Mouse (Mus musculus) G1E-ER4 (cell line): ENCODE data around the gene Lce3c. TPM values are rescaled to one million over a fixed set of nuclear protein-coding genes. Genes with fewer than 3 reads are reported as not detected.

Experiments
- GATA1 ChIP-seq: IDR thresholded peaks from one replicate; pipeline ENCODE4 v1.8.0; 2012; ENCODE audit warnings: low read length, inconsistent platforms
- polyA plus RNA-seq: library from polyadenylated mRNA; stranded (reverse); fragments of >175 nt; gene quantifications from 2 replicates; pipeline ENCODE4 v1.2.3, GENCODE M21; 2012

Gene Lce3c
- polyA plus RNA-seq: not detected in 2 replicates

- no peak for TF ChIP-seq GATA1
Measured at GRCm38 (mm10) chr3:92944186-92944585, at the start of gene Lce3c. Gene Lce3c (plus strand): TSS chr3:92944486.

DNA sequence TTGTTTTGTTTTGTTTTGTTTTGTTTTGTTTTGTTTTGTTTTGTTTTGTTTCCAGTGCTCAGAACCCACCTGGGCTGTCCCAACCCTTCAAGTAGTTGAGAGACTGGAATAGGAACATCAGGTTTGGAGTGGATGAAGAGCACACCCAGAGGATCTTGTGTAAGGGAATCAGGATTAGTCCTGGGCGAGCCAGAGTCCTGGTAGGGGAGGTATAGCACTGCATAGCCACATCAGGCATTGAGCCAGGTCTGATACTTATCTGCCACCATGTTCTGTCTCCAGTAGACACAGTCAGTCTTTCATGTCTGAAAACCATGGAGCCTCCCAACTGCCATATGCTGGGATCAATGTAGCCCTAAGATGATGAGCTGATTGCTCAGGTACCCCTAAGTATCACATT is 49.8 kb upstream of the Lce3c start:
- no peak for TF ChIP-seq GATA1

- no peak for TF ChIP-seq GATA1
Measured at GRCm38 (mm10) chr3:92902992-92903391, 41.3 kb upstream of the Lce3c start.

DNA sequence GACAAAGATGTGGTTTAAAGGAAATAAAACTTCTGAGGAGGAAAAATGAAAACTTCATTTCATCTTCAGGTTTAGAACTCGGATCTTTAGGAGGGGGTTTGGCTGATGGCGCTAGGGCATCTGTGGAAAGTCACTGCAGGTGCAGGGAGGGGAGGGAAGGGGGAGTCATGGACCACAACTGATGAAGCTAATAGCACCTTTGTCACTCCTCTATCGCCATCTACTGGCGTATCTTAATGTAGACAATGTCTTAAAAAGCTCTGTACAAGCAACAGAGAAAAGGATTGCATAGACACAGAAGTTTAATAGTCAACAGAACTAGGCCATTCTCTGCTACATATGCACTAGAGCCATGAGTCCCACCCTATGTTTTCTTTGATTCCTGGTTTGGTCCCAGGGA is 40.6 kb upstream of the Lce3c start:
- no peak for TF ChIP-seq GATA1

DNA sequence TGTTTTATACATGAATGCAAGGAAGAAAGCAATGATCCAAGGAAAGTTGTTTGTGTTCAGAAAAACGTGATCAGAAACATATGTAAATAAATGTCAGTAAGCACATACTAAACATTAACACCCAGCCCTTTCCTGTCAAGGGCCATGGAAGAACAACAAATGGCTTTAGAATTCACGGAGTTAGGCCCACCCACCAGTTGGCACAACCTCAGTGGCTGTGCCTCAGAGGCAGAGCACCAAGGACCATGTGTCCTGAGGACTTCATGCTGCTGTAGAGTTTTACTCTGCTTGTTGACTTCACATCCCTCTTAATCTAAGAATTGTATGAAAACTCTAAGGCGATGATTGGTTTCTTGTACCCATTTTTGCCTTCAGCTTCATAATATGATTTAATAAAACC is 39.1 kb upstream of the Lce3c start:
- no peak for TF ChIP-seq GATA1

DNA sequence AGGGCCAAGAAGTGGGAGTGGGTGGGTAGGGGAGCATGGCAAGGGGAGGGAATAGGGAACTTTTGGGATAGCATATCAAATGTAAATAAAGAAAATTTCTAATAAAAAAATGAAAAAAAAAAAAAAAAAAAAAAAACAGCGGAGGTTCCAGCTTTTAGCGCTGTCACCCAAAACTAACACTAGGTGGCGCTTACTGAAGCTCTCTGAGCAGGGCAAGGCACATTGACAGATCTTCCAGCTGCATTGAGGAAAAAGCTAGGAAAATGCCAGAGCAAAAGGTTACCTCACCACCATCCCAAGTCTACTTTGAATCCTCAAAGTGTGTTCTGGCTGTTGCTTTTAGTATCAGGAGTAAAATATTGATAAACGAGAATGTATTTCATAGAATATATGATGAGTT is 36.7 kb upstream of the Lce3c start:
- TF ChIP-seq GATA1: no peak

- no peak for TF ChIP-seq GATA1
Measured at GRCm38 (mm10) chr3:92920364-92920763, 23.9 kb upstream of the Lce3c start.

GRCm38 (mm10) chr3:92926130-92926529 is 18.2 kb upstream of the Lce3c start, which contains the start of gene Lce3a:
Gene Lce3a (minus strand): TSS chr3:92926230.
- no peak for TF ChIP-seq GATA1

GRCm38 (mm10) chr3:92932679-92933078 is 11.6 kb upstream of the Lce3c start, which contains the start of gene Lce3b:
Gene Lce3b (plus strand): TSS chr3:92932979.
- no peak for TF ChIP-seq GATA1

GRCm38 (mm10) chr3:92957090-92957489 is 12.8 kb downstream of the Lce3c start, which contains the start of gene Lce3d:
Gene Lce3d (plus strand): TSS chr3:92957390.
- no peak for TF ChIP-seq GATA1

GRCm38 (mm10) chr3:92966761-92967160 is 22.5 kb downstream of the Lce3c start, which contains the start of gene Lce3e:
Gene Lce3e (plus strand): TSS chr3:92967061.
- TF ChIP-seq GATA1: no peak

DNA sequence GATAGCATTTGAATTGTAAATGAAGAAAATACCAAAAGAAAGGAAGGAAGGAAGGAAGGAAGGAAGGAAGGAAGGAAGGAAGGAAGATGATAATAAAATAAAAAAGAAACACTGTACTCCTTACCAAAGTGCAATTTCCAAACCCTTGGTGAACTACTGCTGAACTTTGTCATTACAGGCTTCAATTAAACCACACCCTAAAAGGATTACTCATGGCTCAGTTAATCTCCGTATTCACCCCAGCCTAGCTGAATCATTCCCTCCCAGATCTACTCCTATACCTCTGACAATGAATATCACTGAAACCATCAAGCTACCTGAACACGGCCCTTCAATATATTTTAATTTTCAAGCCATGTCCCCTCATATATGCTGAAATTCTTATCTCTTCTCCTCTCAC is 34.2 kb downstream of the Lce3c start:
- no peak for TF ChIP-seq GATA1

DNA sequence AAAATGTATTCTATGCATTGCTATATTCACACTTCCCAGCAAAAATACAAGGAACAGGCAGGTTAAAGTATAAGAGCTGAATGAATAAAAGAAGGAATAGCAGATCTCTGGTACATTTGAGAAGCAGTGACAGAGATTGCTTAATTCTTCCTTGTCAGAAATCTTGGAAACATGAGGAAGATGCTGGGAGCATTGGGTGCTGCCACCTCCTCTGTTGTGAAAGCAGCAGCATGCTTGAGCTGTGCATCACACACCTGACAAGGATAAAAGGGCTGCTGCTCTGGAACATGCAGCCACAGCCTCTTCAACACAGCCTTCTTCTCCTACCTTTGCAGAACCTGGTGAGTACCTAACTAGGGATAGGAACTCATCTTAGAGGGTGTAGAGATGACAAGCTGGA is 47.6 kb downstream of the Lce3c start, which contains the start of gene Lce3f:
Gene Lce3f, plus strand, starts transcription at position 301 of the 400 bp plus-strand sequence.
- no peak for TF ChIP-seq GATA1

Other genes starting within 250 kb of the Lce3c start
- gene Lce1e, start 235.4 kb upstream of the Lce3c start, polyA plus RNA-seq: not detected in 2 replicates
- gene Lce1f, start 224.1 kb upstream of the Lce3c start, polyA plus RNA-seq: not detected in 2 replicates
- gene Gm38119, start 205.4 kb upstream of the Lce3c start, polyA plus RNA-seq: not detected in 2 replicates
- gene Lce1g, start 192.1 kb upstream of the Lce3c start, polyA plus RNA-seq: not detected in 2 replicates
- gene Lce1h, start 179.4 kb upstream of the Lce3c start, polyA plus RNA-seq: not detected in 2 replicates
- gene Lce1i, start 165.6 kb upstream of the Lce3c start, polyA plus RNA-seq: not detected in 2 replicates
- gene Lce1j, start 154.0 kb upstream of the Lce3c start, polyA plus RNA-seq: not detected in 2 replicates
- not detected in 2 replicates for gene Lce1k, start 136.6 kb upstream of the Lce3c start, polyA plus RNA-seq
- not detected in 2 replicates for gene Kprp, start 117.2 kb upstream of the Lce3c start, polyA plus RNA-seq
- gene Lce1l, start 93.2 kb upstream of the Lce3c start, polyA plus RNA-seq: not detected in 2 replicates
- not detected in 2 replicates for gene 2310050C09Rik, start 74.3 kb upstream of the Lce3c start, polyA plus RNA-seq
- gene Lce3a, start 18.3 kb upstream of the Lce3c start, polyA plus RNA-seq: not detected in 2 replicates
- not detected in 2 replicates for gene Lce3b, start 11.5 kb upstream of the Lce3c start, polyA plus RNA-seq
- gene Lce3d, start 12.9 kb downstream of the Lce3c start, polyA plus RNA-seq: not detected in 2 replicates
- gene Lce3e, start 22.6 kb downstream of the Lce3c start, polyA plus RNA-seq: not detected in 2 replicates
- gene Lce3f, start 47.7 kb downstream of the Lce3c start, polyA plus RNA-seq: not detected in 2 replicates
- not detected in 2 replicates for gene Crct1, start 71.2 kb downstream of the Lce3c start, polyA plus RNA-seq
- not detected in 2 replicates for gene Lce1m, start 74.6 kb downstream of the Lce3c start, polyA plus RNA-seq
- not detected in 2 replicates for gene Gm4858, start 124.3 kb downstream of the Lce3c start, polyA plus RNA-seq
- not detected in 2 replicates for gene Crnn, start 200.3 kb downstream of the Lce3c start, polyA plus RNA-seq